Mouse (Mus musculus): Measurements from ENCODE around the gene Rem2.

DNA sequence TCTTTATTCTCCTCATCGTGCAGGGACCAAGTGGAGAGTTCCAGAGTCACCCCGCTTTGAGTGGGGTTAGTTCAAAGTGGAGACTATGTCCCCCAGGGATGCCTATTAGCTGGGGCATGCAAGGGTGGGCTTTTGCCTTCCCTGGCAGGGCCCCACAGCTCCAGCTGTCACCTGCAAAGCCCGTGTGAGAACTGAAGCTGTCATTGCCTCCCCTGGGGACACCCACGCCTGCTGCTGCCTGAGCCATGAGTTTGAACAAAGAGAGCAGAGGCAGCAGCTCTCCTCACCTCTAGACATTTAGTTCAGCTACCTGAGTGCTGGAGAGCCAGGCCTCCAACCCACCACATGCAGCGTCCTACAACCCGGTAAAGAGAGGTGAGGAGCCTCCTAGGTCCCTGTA is 4.8 kb downstream of the Rem2 start:
- TF ChIP-seq GATA1 (IDR thresholded peaks at IDR 0.05; ENCODE audit: low read length): no peak
- TF ChIP-seq TAL1 (IDR thresholded peaks at IDR 0.05; ENCODE audit: low read length): no peak

All from erythroblast, embryonic 14.5 days (primary cell).